Mouse (Mus musculus): ENCODE measurements at regions not wholly inside any gene's neighbourhood (a gene's known extent, or its start where the extent isn't known, plus 50 kb on each side); places are given as distances from the start of the nearest gene placed in this dataset.
A peak's percentile ranks its signal among the peaks of the same experiment; 100 is the strongest.
"Not testable (repeated sequence)": the region's sequence is repeated elsewhere in the genome, so short reads cannot be mapped to it uniquely, and the experiment has no call there.

GRCm38 (mm10) chr4:51519281-51519680, 302.8 kb downstream of the Cylc2 start:
- ATAC-seq (ENCODE audit: low TSS enrichment): no peak

DNA sequence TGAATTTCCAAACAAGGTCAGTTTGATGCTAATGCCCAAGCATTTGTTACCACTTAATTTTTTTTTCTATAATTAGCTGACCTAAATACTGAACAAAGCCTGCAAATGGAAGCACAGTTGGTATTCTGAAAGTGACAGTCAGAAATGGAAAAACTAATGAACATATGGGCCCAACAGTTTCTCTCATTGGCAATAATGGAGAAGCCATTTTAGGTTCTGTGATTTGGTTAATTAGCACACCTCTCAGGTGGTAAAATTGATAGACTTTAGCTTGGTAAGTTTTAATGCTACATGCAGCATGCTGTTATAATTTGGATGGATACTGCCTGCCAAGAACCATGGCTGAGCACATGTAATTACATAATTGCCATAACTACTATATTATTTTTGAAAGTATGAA, 303.3 kb downstream of the Cylc2 start:
- ATAC-seq (ENCODE audit: low TSS enrichment): no peak

- ATAC-seq (ENCODE audit: low TSS enrichment): no peak
Observed at GRCm38 (mm10) chr4:51545419-51545818, 328.9 kb downstream of the Cylc2 start.

GRCm38 (mm10) chr4:51559693-51560092, 343.2 kb downstream of the Cylc2 start:
- ATAC-seq (ENCODE audit: low TSS enrichment): no peak

GRCm38 (mm10) chr4:51560100-51560499, 343.6 kb downstream of the Cylc2 start:
- ATAC-seq (ENCODE audit: low TSS enrichment): no peak

GRCm38 (mm10) chr4:51562379-51562778, 345.9 kb downstream of the Cylc2 start:
- ATAC-seq (ENCODE audit: low TSS enrichment): no peak

GRCm38 (mm10) chr4:51576456-51576855, 360.0 kb downstream of the Cylc2 start:
- no peak for ATAC-seq (ENCODE audit: low TSS enrichment)

DNA sequence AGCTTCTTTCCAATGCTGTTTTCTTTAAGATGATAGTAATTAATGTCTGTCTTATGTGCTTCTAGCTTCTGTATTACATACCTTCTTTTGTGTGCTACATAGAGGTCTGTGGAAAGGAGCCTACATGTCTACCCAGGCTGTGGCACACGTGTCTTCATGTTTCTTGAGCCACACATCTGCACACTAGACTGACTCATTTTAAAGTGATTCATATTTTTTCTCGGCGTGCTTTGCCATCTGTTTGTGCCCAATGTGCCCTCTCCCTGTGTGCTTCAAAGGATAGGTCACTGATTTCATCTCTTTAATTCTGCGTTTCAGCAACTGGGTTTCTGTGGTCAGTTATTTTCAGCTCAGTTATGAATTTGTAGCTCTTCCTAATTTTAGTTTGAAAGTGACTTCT, 377.6 kb downstream of the Cylc2 start:
- 0 out of 2 replicates have a peak, but pooled peaks have one; percentile 39 for ATAC-seq (ENCODE audit: low TSS enrichment)

DNA sequence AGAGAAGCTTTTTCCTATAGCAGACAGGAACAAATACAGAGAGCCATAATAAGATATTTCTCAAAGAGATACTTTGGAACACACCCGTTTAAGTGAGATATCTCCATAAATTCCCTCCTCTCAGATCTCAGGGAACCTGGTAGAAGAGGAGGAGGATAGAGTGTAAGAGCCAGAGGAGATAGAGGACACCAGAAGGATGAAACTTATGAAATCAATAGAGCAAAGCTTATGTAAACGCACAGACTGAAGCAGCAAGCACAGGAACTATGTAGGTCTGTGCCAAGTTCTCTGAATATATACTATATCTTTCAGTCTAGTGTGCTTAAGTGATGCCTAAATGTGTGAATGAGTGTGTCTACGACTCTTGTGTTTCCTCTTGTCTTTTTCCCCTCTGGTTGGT, 381.4 kb downstream of the Cylc2 start:
- ATAC-seq (ENCODE audit: low TSS enrichment): peak; percentile 99

DNA sequence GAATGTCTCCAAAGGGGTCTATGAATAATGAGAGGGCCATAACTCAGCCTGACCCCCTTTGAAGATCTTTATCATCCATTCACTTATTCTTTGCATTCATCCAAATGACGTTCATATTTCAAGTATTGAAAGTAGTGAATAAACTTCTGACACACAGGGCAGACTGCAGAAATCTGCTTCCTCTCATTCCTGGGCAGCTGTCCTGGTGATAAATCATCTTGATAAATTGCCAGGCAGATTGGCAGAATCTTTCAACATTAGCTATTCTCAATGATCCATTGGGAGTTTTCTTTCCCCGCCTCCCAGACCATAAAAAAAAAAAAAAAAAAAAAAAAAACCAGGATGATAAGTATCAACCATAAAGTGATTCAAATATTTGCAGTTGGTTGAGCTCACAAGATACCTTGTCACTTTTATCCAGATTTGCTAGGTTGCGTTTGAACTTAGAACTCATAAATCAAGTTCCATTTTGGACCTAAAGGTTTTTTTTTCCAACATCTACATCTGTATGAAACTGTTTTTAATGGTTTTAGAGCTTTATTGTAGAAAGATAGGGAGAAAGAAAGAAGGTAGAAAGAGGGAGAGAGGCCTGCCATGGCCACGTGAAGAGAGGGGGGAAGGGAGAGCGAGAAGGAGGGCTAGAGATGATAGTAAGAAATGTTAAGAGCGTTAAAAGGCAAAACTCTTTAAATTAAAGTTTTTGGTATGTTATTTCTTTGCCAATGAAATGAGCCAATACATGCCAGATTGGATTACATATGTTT, 383.7 kb downstream of the Cylc2 start:
- no peak for ATAC-seq (ENCODE audit: low TSS enrichment)

DNA sequence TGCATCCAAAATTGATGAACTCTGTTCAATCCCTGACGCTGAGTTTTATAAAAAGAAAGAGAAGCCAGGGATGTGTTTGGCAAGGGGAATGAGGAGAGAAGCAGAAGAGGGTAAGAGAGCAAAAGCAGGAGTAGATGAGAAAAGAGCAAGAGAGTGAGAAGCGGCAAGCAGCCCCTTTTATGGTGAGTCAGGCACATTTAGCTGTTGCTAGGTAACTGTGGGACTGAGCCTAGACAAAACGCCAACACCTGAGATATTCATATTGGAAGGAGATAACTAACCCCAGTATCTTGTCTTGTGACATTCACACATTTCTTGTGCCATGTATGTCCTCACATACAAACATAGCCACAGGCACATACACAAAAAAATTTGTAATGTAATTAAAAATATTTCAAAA, 410.8 kb downstream of the Cylc2 start:
- 0 out of 2 replicates have a peak, but pooled peaks have one; percentile 23 for ATAC-seq (ENCODE audit: low TSS enrichment)

GRCm38 (mm10) chr4:51633471-51633870, 417.0 kb downstream of the Cylc2 start:
- no peak for ATAC-seq (ENCODE audit: low TSS enrichment)

DNA sequence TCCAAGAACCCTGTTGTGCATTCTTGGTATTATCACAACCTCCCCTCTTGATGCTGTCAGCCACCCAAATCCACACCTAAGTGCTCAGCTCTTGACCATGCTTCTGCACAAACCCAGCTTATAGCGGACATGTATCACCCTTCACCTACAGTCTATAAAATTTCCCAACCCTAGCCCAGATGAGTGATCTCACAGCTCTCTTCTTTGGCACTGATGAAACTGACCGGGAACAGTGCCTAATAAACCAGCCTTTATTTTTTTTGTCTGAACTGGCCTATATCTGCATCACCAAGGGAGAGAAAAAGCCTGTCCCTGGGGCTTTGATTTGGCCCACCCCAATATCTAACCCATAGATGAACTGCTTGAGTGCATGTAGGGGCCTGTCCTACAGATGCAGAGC, 440.8 kb downstream of the Cylc2 start:
- ATAC-seq (ENCODE audit: low TSS enrichment): no peak

DNA sequence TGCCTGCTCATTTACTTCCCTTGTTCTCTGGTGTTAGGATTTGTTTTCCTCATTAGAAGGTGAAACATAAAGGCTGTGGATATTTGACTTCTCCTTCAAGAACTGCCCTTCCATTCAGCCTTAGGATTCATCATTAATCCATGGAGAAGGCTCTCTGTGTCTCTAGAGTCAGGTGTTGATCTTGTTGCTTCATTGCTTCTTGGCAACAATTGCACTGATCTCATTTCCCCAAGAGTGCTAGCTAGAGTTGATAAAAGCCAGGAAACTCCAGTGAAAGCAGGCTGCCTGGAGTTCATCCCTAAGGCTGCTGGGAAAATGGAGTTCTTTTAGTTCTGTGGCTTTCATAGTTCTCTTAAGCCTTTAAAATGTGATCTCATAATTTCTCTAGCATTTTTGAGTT, 441.8 kb downstream of the Cylc2 start:
- ATAC-seq (ENCODE audit: low TSS enrichment): no peak

- no peak for ATAC-seq (ENCODE audit: low TSS enrichment)
Observed at GRCm38 (mm10) chr4:51671516-51671915, 455.0 kb downstream of the Cylc2 start.

DNA sequence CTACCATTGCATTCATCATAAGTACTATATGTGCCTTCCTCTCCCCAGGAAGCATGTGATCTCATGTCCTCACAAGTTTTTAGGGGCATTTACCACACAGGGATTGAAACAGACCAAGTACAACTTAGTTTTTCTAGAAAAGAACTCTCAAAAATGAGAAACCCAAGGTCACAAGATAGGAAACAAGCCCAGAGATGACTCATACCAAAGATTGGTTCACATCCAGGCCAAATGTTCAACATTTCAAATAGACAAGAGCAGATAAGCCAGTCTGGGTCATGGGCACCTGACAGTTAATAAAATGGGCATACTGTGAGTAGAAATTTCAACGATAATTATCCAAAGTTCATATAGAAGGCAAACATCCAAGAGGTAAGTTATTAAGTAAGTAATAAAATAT, 457.9 kb downstream of the Cylc2 start:
- no peak for ATAC-seq (ENCODE audit: low TSS enrichment)

DNA sequence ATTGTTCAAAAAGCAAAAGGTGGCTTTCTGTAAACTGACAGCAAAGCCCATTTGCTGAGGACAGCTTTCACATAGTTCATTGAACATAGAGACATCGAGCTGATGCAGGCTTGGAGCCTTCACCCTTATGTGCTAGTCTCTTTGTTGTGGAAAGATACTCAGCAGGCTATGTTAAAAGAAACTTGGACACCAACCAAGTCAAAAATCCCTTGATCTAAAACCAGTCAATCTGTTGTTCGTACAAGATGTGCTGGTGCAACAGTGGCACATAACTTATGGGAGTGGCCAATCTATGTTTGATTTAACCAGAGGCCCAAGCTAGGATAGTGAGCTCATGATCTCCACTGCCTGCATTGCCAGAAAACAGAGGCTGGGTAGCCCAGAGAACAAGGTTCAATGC, 462.6 kb downstream of the Cylc2 start:
- no peak for ATAC-seq (ENCODE audit: low TSS enrichment)

DNA sequence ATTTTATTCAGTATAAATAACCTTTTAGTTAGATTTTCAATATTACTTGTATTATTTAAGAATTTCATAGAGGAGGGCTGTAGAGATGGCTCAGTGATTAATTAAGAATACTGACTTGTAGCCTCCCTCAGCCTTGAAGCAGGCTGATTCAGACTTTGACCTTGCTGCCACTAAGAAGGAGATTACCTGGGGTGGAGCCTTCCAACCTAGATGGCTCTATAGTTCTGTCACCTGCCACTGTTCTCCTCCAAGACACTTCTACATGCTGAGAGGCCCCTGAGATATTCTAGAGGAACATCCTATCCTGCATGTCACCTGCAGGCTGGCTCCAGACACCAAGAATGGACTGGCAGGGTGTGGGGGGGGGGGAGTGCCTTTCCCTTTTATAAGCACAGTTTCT, 466.9 kb downstream of the Cylc2 start:
- not testable (repeated sequence) for ATAC-seq (ENCODE audit: low TSS enrichment)

DNA sequence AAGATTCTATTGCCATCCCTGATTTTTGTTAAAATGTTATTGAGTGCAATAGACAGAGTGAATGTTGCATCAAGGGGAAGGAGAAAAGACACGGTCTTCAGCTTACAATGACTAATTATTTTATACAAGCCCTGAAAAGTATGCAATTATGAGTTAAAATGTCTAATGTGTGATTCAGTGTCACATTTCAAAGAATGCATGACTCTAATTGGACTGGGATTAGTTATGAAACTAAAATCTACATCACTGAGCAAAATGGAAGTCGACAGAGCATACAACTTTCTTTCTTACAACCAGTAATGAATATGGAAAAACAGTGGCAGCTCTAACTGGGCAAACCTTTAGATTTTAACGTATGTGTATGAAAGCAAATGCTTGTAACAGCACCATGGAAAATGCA, 470.2 kb downstream of the Cylc2 start:
- no peak for ATAC-seq (ENCODE audit: low TSS enrichment)
